Mouse (Mus musculus): ENCODE measurements around the gene Kif12. TPM values are rescaled to one million over a fixed set of nuclear protein-coding genes. Genes with fewer than 3 reads are reported as not detected.
A peak's percentile ranks its signal among the peaks of the same experiment; 100 is the strongest.

The Kif12 gene
- 0.04 and 0.05 TPM in 2 replicates for polyA plus RNA-seq (2012; rRNA removed)

GRCm38 (mm10) chr4:63171969-63172685 lies at the start of gene Kif12:
Gene Kif12, minus strand, starts transcription at chr4:63172131.
- TF ChIP-seq CTCF (IDR thresholded peaks at IDR 0.05; ENCODE audit: borderline replicate concordance, extremely low read depth, insufficient read depth, insufficient read length) (no peak), POLR2A (IDR thresholded peaks at IDR 0.05; ENCODE audit: borderline replicate concordance, extremely low read depth, insufficient read depth, insufficient read length, poor library complexity, severe bottlenecking) (no peak)

GRCm38 (mm10) chr4:63221096-63221958 lies 49.4 kb upstream of the Kif12 start:
- TF ChIP-seq POLR2A (IDR thresholded peaks at IDR 0.05; ENCODE audit: borderline replicate concordance, extremely low read depth, insufficient read depth, insufficient read length, poor library complexity, severe bottlenecking) (no peak), CTCF (IDR thresholded peaks at IDR 0.05; ENCODE audit: borderline replicate concordance, extremely low read depth, insufficient read depth, insufficient read length) (no peak)
- no peak for DNase-seq (ENCODE audit: low read depth)

More at GRCm38 (mm10) chr4:63171969-63172685, at the start of gene Kif12:
- DNase-seq (ENCODE audit: low read depth) = no peak

GRCm38 (mm10) chr4:63219635-63220034 lies 47.7 kb upstream of the Kif12 start:
- TF ChIP-seq POLR2A (IDR thresholded peaks at IDR 0.05; ENCODE audit: borderline replicate concordance, extremely low read depth, insufficient read depth, insufficient read length, poor library complexity, severe bottlenecking) = no peak
- no peak for DNase-seq (ENCODE audit: low read depth)

GRCm38 (mm10) chr4:63219059-63219458 lies 47.1 kb upstream of the Kif12 start:
- no peak for DNase-seq (ENCODE audit: low read depth)
- no peak for TF ChIP-seq POLR2A (IDR thresholded peaks at IDR 0.05; ENCODE audit: borderline replicate concordance, extremely low read depth, insufficient read depth, insufficient read length, poor library complexity, severe bottlenecking)

GRCm38 (mm10) chr4:63217513-63217912 lies 45.6 kb upstream of the Kif12 start:
- TF ChIP-seq POLR2A (IDR thresholded peaks at IDR 0.05; ENCODE audit: borderline replicate concordance, extremely low read depth, insufficient read depth, insufficient read length, poor library complexity, severe bottlenecking) (no peak), CTCF (IDR thresholded peaks at IDR 0.05; ENCODE audit: borderline replicate concordance, extremely low read depth, insufficient read depth, insufficient read length) (no peak)
- no peak for DNase-seq (ENCODE audit: low read depth)

- DNase-seq (ENCODE audit: low read depth) = peak; percentile 53
- TF ChIP-seq POLR2A (IDR thresholded peaks at IDR 0.05; ENCODE audit: borderline replicate concordance, extremely low read depth, insufficient read depth, insufficient read length, poor library complexity, severe bottlenecking) = no peak
- no peak for TF ChIP-seq CTCF (IDR thresholded peaks at IDR 0.05; ENCODE audit: borderline replicate concordance, extremely low read depth, insufficient read depth, insufficient read length)
Observed at GRCm38 (mm10) chr4:63216566-63216965, 44.6 kb upstream of the Kif12 start.

- no peak for TF ChIP-seq POLR2A (IDR thresholded peaks at IDR 0.05; ENCODE audit: borderline replicate concordance, extremely low read depth, insufficient read depth, insufficient read length, poor library complexity, severe bottlenecking)
- TF ChIP-seq CTCF (IDR thresholded peaks at IDR 0.05; ENCODE audit: borderline replicate concordance, extremely low read depth, insufficient read depth, insufficient read length) = peak; percentile 61
- DNase-seq (ENCODE audit: low read depth) = peak; percentile 63
Observed at GRCm38 (mm10) chr4:63215993-63216531, 44.1 kb upstream of the Kif12 start.

- peak; percentile 94 for TF ChIP-seq CTCF (IDR thresholded peaks at IDR 0.05; ENCODE audit: borderline replicate concordance, extremely low read depth, insufficient read depth, insufficient read length)
- no peak for TF ChIP-seq POLR2A (IDR thresholded peaks at IDR 0.05; ENCODE audit: borderline replicate concordance, extremely low read depth, insufficient read depth, insufficient read length, poor library complexity, severe bottlenecking)
- peak; percentile 85 for DNase-seq (ENCODE audit: low read depth)
Observed at GRCm38 (mm10) chr4:63215185-63215992, 43.5 kb upstream of the Kif12 start.

- DNase-seq (ENCODE audit: low read depth) = peak; percentile 40
- TF ChIP-seq POLR2A (IDR thresholded peaks at IDR 0.05; ENCODE audit: borderline replicate concordance, extremely low read depth, insufficient read depth, insufficient read length, poor library complexity, severe bottlenecking) (no peak), CTCF (IDR thresholded peaks at IDR 0.05; ENCODE audit: borderline replicate concordance, extremely low read depth, insufficient read depth, insufficient read length) (no peak)
Observed at GRCm38 (mm10) chr4:63213907-63214621, 42.1 kb upstream of the Kif12 start, which contains the start of gene Col27a1. Gene Col27a1, plus strand, starts transcription at chr4:63214004.

- TF ChIP-seq CTCF (IDR thresholded peaks at IDR 0.05; ENCODE audit: borderline replicate concordance, extremely low read depth, insufficient read depth, insufficient read length) = no peak
- TF ChIP-seq POLR2A (IDR thresholded peaks at IDR 0.05; ENCODE audit: borderline replicate concordance, extremely low read depth, insufficient read depth, insufficient read length, poor library complexity, severe bottlenecking) = no peak
- DNase-seq (ENCODE audit: low read depth) = no peak
Observed at GRCm38 (mm10) chr4:63205583-63205982, 33.7 kb upstream of the Kif12 start.
